Mouse (Mus musculus) intestine, postnatal 0 days (tissue): Measurements from ENCODE around the gene Gpr162. TPM values are rescaled to one million over a fixed set of nuclear protein-coding genes. Genes with fewer than 3 reads are reported as not detected.

Source experiments
- ATAC-seq: fragments of 200-750 bp; cut with Nextera tagmentation; 2 replicates; pipeline ENCODE4 v1.8.0; 2017; ENCODE audit warnings: mild to moderate bottlenecking, moderate TSS enrichment, moderate library complexity
- H3K27ac ChIP-seq: fragments of 300-500 bp; sonication (generic); 2 replicates; pipeline ENCODE4 v1.5.1; 2014; ENCODE audit warnings: mild to moderate bottlenecking, low read depth, low read length, moderate library complexity
- H3K27me3 ChIP-seq: fragments of 300-500 bp; sonication (generic); replicated peaks from 2 replicates; pipeline ENCODE4 v1.6.1; 2014; ENCODE audit warnings: low read length, mixed read lengths; ENCODE audit not compliant: control insufficient read depth, insufficient read depth
- H3K36me3 ChIP-seq: fragments of 300-500 bp; sonication (generic); 2 replicates; pipeline ENCODE4 v1.6.1; 2014; ENCODE audit warnings: mild to moderate bottlenecking, moderate library complexity; ENCODE audit not compliant: control insufficient read depth, insufficient read depth
- H3K4me1 ChIP-seq: fragments of 300-500 bp; sonication (generic); replicated peaks from 2 replicates; pipeline ENCODE4 v1.6.1; 2014; ENCODE audit warnings: antibody characterized with exemption, low read length, mixed read lengths; ENCODE audit not compliant: control insufficient read depth, insufficient read depth
- H3K4me2 ChIP-seq: fragments of 300-500 bp; sonication (generic); replicated peaks from 2 replicates; pipeline ENCODE4 v1.6.1; 2014; ENCODE audit warnings: low read depth, mild to moderate bottlenecking, moderate library complexity
- H3K4me3 ChIP-seq: fragments of 300-500 bp; sonication (generic); 2 replicates; pipeline ENCODE4 v1.5.1; 2014; ENCODE audit warnings: low read depth, low read length
- H3K9ac ChIP-seq: fragments of 300-500 bp; sonication (generic); 2 replicates; pipeline ENCODE4 v1.6.1; 2014; ENCODE audit warnings: mild to moderate bottlenecking, low read depth, low read length
- H3K9me3 ChIP-seq: fragments of 300-500 bp; sonication (generic); 2 replicates; pipeline ENCODE4 v1.6.1; 2016; ENCODE audit warnings: mixed run types; ENCODE audit not compliant: control insufficient read depth
- CTCF ChIP-seq: sonication (generic); IDR thresholded peaks from 2 replicates; pipeline ENCODE4 v1.5.1; 2016; ENCODE audit warnings: low read depth, mild to moderate bottlenecking, control low read depth, antibody characterized with exemption, moderate library complexity
- WGBS: fragments of 180-500 bp; shearing (Covaris S2); extraction: QIAGEN DNeasy Blood & Tissue Kit; methylation state at CpG from one replicate; pipeline ENCODE4 v1.1.7; 2014; 5-methylcytosine and 5-hydroxymethylcytosine counted together
- polyA plus RNA-seq: library from polyadenylated mRNA; unstranded; fragments of >200 nt; fragmentation: Nextera tagmentation; extraction: Ambion mirVana; gene quantifications from 2 replicates; pipeline ENCODE4 v1.2.1, GENCODE M21; 2015

Gene Gpr162
- polyA plus RNA-seq, 1 experiment from 2014 or later, result 0.46 TPM

- H3K9me3 ChIP-seq, result no peaks in the 10 kb centered on the region
- peak; percentile 50 for TF ChIP-seq CTCF
- under 1% methylated on average over 55 of the region's 55 CpGs for WGBS
- peak within 1 kb of the TSS; percentile 83 for H3K4me2 ChIP-seq
- H3K4me3 ChIP-seq, result peak within 1 kb of the TSS; percentile 68
- ATAC-seq, result peak; percentile 94
- H3K36me3 ChIP-seq, result peaks cover 46% of the 10 kb centered on the region
- peak within 1 kb of the TSS; percentile 54 for H3K9ac ChIP-seq
- peak within 1 kb of the TSS; percentile 73 for H3K27ac ChIP-seq
- H3K27me3 ChIP-seq, result no peaks in the 10 kb centered on the region
- peaks cover 5% of the 10 kb centered on the region; the same call in 1 of the 2 replicates for H3K4me1 ChIP-seq
Observed at GRCm38 (mm10) chr6:124828868-124829798, 34.6 kb downstream of the Gpr162 start, which contains the start of the genes Usp5 and Cdca3. Usp5 (minus strand) TSS chr6:124829484. Cdca3 (plus strand) TSS chr6:124829547.

GRCm38 (mm10) chr6:124828101-124828592 is 35.6 kb downstream of the Gpr162 start:
- no peak for ATAC-seq
- TF ChIP-seq CTCF, result 0 out of 2 replicates have a peak, but pooled peaks have one; percentile 11
- peak overlapping the region; percentile 76 for H3K4me2 ChIP-seq
- peak overlapping the region; percentile 68 for H3K4me3 ChIP-seq
- H3K27me3 ChIP-seq, result no peaks in the 10 kb centered on the region
- H3K9me3 ChIP-seq, result no peaks in the 10 kb centered on the region
- no peak overlapping the region for H3K27ac ChIP-seq
- peak overlapping the region; percentile 37 for H3K9ac ChIP-seq
- 19% methylated on average over 10 of the region's 10 CpGs for WGBS
- H3K36me3 ChIP-seq, result peaks cover 46% of the 10 kb centered on the region
- peaks cover 5% of the 10 kb centered on the region; the same call in 1 of the 2 replicates for H3K4me1 ChIP-seq

- H3K27ac ChIP-seq, result no peak overlapping the region
- H3K27me3 ChIP-seq, result no peaks in the 10 kb centered on the region
- no peak overlapping the region for H3K9ac ChIP-seq
- H3K9me3 ChIP-seq, result no peaks in the 10 kb centered on the region
- H3K4me2 ChIP-seq, result no peak overlapping the region
- no peak overlapping the region for H3K4me3 ChIP-seq
- 94% methylated on average over 4 of the region's 4 CpGs for WGBS
- H3K4me1 ChIP-seq, result no peaks in the 10 kb centered on the region
- H3K36me3 ChIP-seq, result peaks cover 86% of the 10 kb centered on the region
- no peak for ATAC-seq
- no peak for TF ChIP-seq CTCF
Observed at GRCm38 (mm10) chr6:124822049-124822448, 41.7 kb downstream of the Gpr162 start.

- H3K4me2 ChIP-seq, result no peak overlapping the region
- 87% methylated on average over 5 of the region's 5 CpGs for WGBS
- ATAC-seq, result no peak
- no peaks in the 10 kb centered on the region for H3K4me1 ChIP-seq
- peaks cover 92% of the 10 kb centered on the region for H3K36me3 ChIP-seq
- no peaks in the 10 kb centered on the region for H3K9me3 ChIP-seq
- H3K4me3 ChIP-seq, result no peak overlapping the region
- no peaks in the 10 kb centered on the region for H3K27me3 ChIP-seq
- no peak for TF ChIP-seq CTCF
- H3K9ac ChIP-seq, result no peak overlapping the region
- H3K27ac ChIP-seq, result no peak overlapping the region
Observed at GRCm38 (mm10) chr6:124820891-124821290, 42.9 kb downstream of the Gpr162 start.

GRCm38 (mm10) chr6:124817971-124818370 is 45.8 kb downstream of the Gpr162 start:
- Histone ChIP-seq H3K4me3 (no peak overlapping the region), H3K9me3 (no peaks in the 10 kb centered on the region), H3K36me3 (peaks cover 69% of the 10 kb centered on the region), H3K4me1 (peaks cover 4% of the 10 kb centered on the region; the same call in 1 of the 2 replicates), H3K27ac (no peak overlapping the region), H3K27me3 (no peaks in the 10 kb centered on the region), H3K9ac (no peak overlapping the region), H3K4me2 (no peak overlapping the region)
- WGBS, result 86% methylated on average over 8 of the region's 8 CpGs
- no peak for ATAC-seq
- TF ChIP-seq CTCF, result no peak

- Histone ChIP-seq H3K27me3 (no peaks in the 10 kb centered on the region), H3K9me3 (no peaks in the 10 kb centered on the region), H3K4me1 (peaks cover 7% of the 10 kb centered on the region; the same call in 1 of the 2 replicates), H3K9ac (no peak overlapping the region), H3K27ac (0 out of 2 replicates have a peak overlapping the region, but pooled peaks have one; percentile 28), H3K4me2 (no peak overlapping the region), H3K4me3 (no peak overlapping the region), H3K36me3 (peaks cover 65% of the 10 kb centered on the region)
- 95% methylated on average over 8 of the region's 8 CpGs for WGBS
- TF ChIP-seq CTCF, result no peak
- no peak for ATAC-seq
Observed at GRCm38 (mm10) chr6:124817563-124817962, 46.2 kb downstream of the Gpr162 start.
